Mouse (Mus musculus) CD4-positive naive resting alpha-beta T cell, adult 76 days (primary cell): ENCODE results near the gene Gm7173. TPM values are rescaled to one million over a fixed set of nuclear protein-coding genes. Genes with fewer than 3 reads are reported as not detected.

Experiments used
- total RNA-seq: library from RNA; stranded (reverse); gene quantifications from one replicate; pipeline ENCODE4 v1.2.4, GENCODE M21; 2023

The Gm7173 gene
- total RNA-seq = not detected

GRCm38 (mm10) chrX:79516977-79517645, at the start of gene Gm7173:
TSS of gene Gm7173 (minus strand) at chrX:79517285.

Other genes with a start within 250 kb of the Gm7173 start
- gene Mageb16, start 154.2 kb upstream of the Gm7173 start, total RNA-seq = not detected